Mouse (Mus musculus) inflammation-experienced regulatory T-cells, adult 6 months (primary cell): ENCODE results near the gene Rabgap1l. TPM values are rescaled to one million over a fixed set of nuclear protein-coding genes. Genes with fewer than 3 reads are reported as not detected.
"Not testable (repeated sequence)": the region's sequence is repeated elsewhere in the genome, so short reads cannot be mapped to it uniquely, and the experiment has no call there.

Experiments used
- ATAC-seq: one replicate; pipeline ENCODE4 v1.8.0; 2017
- polyA plus RNA-seq, 3 experiments: library from polyadenylated mRNA; unstranded; fragments of 100-300 nt; shearing (Covaris generic); gene quantifications; one replicate each; pipeline ENCODE4 v1.2.1; 2017

Gene Rabgap1l
- polyA plus RNA-seq, 3 experiments from 2014 or later, result 237 to 400 (median 301) TPM

- no peak for ATAC-seq
Observed at GRCm38 (mm10) chr1:160692224-160693093, 100.6 kb downstream of the Rabgap1l start.

- ATAC-seq, result no peak
Observed at GRCm38 (mm10) chr1:160691196-160691590, 101.8 kb downstream of the Rabgap1l start.

- no peak for ATAC-seq
Observed at GRCm38 (mm10) chr1:160690516-160691195, 102.4 kb downstream of the Rabgap1l start.

- no peak for ATAC-seq
Observed at GRCm38 (mm10) chr1:160689511-160689910, 103.5 kb downstream of the Rabgap1l start.

- no peak for ATAC-seq
Observed at GRCm38 (mm10) chr1:160684251-160684650, 108.8 kb downstream of the Rabgap1l start.

GRCm38 (mm10) chr1:160681398-160682050 is 111.5 kb downstream of the Rabgap1l start:
- no peak for ATAC-seq

- ATAC-seq, result no peak
Observed at GRCm38 (mm10) chr1:160674763-160675162, 118.2 kb downstream of the Rabgap1l start.

GRCm38 (mm10) chr1:160672088-160672814 is 120.8 kb downstream of the Rabgap1l start:
- ATAC-seq, result no peak

GRCm38 (mm10) chr1:160655806-160656470 is 137.1 kb downstream of the Rabgap1l start:
- ATAC-seq, result no peak

GRCm38 (mm10) chr1:160651691-160652090 is 141.3 kb downstream of the Rabgap1l start:
- ATAC-seq, result no peak

- no peak for ATAC-seq
Observed at GRCm38 (mm10) chr1:160645416-160645815, 147.6 kb downstream of the Rabgap1l start.

GRCm38 (mm10) chr1:160628213-160628932 is 164.6 kb downstream of the Rabgap1l start:
- ATAC-seq, result no peak

GRCm38 (mm10) chr1:160624354-160625120 is 168.5 kb downstream of the Rabgap1l start:
- ATAC-seq, result not testable (repeated sequence)

GRCm38 (mm10) chr1:160618201-160618600 is 174.8 kb downstream of the Rabgap1l start:
- no peak for ATAC-seq

GRCm38 (mm10) chr1:160606425-160606824 is 186.6 kb downstream of the Rabgap1l start:
- no peak for ATAC-seq

- ATAC-seq, result not testable (repeated sequence)
Observed at GRCm38 (mm10) chr1:160603312-160603711, 189.7 kb downstream of the Rabgap1l start.

GRCm38 (mm10) chr1:160597369-160597768 is 195.6 kb downstream of the Rabgap1l start:
- no peak for ATAC-seq

- ATAC-seq, result no peak
Observed at GRCm38 (mm10) chr1:160596948-160597270, 196.1 kb downstream of the Rabgap1l start.

- ATAC-seq, result no peak
Observed at GRCm38 (mm10) chr1:160596252-160596947, 196.6 kb downstream of the Rabgap1l start.

- ATAC-seq, result no peak
Observed at GRCm38 (mm10) chr1:160594576-160594975, 198.4 kb downstream of the Rabgap1l start.
